Mouse (Mus musculus) heart, embryonic 16.5 days (tissue): Measurements from ENCODE around the gene Lmcd1. TPM values are rescaled to one million over a fixed set of nuclear protein-coding genes. Genes with fewer than 3 reads are reported as not detected.
"Not testable (repeated sequence)": the region's sequence is repeated elsewhere in the genome, so short reads cannot be mapped to it uniquely, and the experiment has no call there.

Source experiments
- ATAC-seq: fragments of 200-750 bp; cut with Nextera tagmentation; replicated peaks from 2 replicates; pipeline ENCODE4 v1.8.0; 2017; ENCODE audit warnings: moderate number of reproducible peaks; ENCODE audit not compliant: insufficient read depth, low FRiP score; ENCODE audit errors: extremely low read depth
- H3K27ac ChIP-seq: fragments of 300-500 bp; sonication (generic); 2 replicates; pipeline ENCODE4 v1.5.1; 2014; ENCODE audit warnings: mild to moderate bottlenecking, low read length, control low read depth, moderate library complexity
- H3K27me3 ChIP-seq: fragments of 300-500 bp; sonication (generic); 2 replicates; pipeline ENCODE4 v1.6.1; 2014; ENCODE audit warnings: low read length, mixed read lengths; ENCODE audit not compliant: control insufficient read depth, insufficient read depth
- H3K36me3 ChIP-seq: fragments of 300-500 bp; sonication (generic); 2 replicates; pipeline ENCODE4 v1.6.1; 2014; ENCODE audit not compliant: control insufficient read depth, insufficient read depth
- H3K4me1 ChIP-seq: fragments of 300-500 bp; sonication (generic); 2 replicates; pipeline ENCODE4 v1.6.1; 2014; ENCODE audit warnings: low read length, mixed read lengths; ENCODE audit not compliant: control insufficient read depth, insufficient read depth
- H3K4me2 ChIP-seq: fragments of 300-500 bp; sonication (generic); 2 replicates; pipeline ENCODE4 v1.6.1; 2014; ENCODE audit warnings: low read depth, mild to moderate bottlenecking, control low read depth, low read length
- H3K4me3 ChIP-seq: fragments of 300-500 bp; sonication (generic); 2 replicates; pipeline ENCODE4 v1.5.1; 2014; ENCODE audit warnings: mild to moderate bottlenecking, control low read depth, low read length
- H3K9ac ChIP-seq: fragments of 300-500 bp; sonication (generic); 2 replicates; pipeline ENCODE4 v1.6.1; 2014; ENCODE audit warnings: low read length, control low read depth
- H3K9me3 ChIP-seq: fragments of 300-500 bp; sonication (generic); replicated peaks from 2 replicates; pipeline ENCODE4 v1.6.1; 2016; ENCODE audit warnings: low read length; ENCODE audit not compliant: control insufficient read depth
- WGBS: fragments of 180-500 bp; shearing (Covaris S2); extraction: QIAGEN DNeasy Blood & Tissue Kit; methylation state at CpG from one replicate; pipeline ENCODE4 v1.1.7; 2014; 5-methylcytosine and 5-hydroxymethylcytosine counted together
- polyA plus RNA-seq: library from polyadenylated mRNA; unstranded; fragments of >200 nt; fragmentation: Nextera tagmentation; extraction: Ambion mirVana; gene quantifications from 2 replicates; pipeline ENCODE4 v1.2.1, GENCODE M21; 2015

Lmcd1 gene
- 58.0 and 60.2 TPM in 2 replicates for polyA plus RNA-seq

GRCm38 (mm10) chr6:112273501-112274205 lies at the start of gene Lmcd1:
Lmcd1 (plus strand) TSS chr6:112273758.
- ATAC-seq: peak; percentile 97
- no peaks in the 10 kb centered on the region for H3K27me3 ChIP-seq
- peak within 1 kb of the TSS; percentile 98 for H3K27ac ChIP-seq
- H3K4me3 ChIP-seq: peak within 1 kb of the TSS; percentile 64
- no peaks in the 10 kb centered on the region for H3K9me3 ChIP-seq
- peaks cover 28% of the 10 kb centered on the region for H3K4me1 ChIP-seq
- peak within 1 kb of the TSS; percentile 78 for H3K9ac ChIP-seq
- no peaks in the 10 kb centered on the region for H3K36me3 ChIP-seq
- peak within 1 kb of the TSS; percentile 85 for H3K4me2 ChIP-seq
- WGBS: 1% methylated on average over 21 of the region's 21 CpGs

DNA sequence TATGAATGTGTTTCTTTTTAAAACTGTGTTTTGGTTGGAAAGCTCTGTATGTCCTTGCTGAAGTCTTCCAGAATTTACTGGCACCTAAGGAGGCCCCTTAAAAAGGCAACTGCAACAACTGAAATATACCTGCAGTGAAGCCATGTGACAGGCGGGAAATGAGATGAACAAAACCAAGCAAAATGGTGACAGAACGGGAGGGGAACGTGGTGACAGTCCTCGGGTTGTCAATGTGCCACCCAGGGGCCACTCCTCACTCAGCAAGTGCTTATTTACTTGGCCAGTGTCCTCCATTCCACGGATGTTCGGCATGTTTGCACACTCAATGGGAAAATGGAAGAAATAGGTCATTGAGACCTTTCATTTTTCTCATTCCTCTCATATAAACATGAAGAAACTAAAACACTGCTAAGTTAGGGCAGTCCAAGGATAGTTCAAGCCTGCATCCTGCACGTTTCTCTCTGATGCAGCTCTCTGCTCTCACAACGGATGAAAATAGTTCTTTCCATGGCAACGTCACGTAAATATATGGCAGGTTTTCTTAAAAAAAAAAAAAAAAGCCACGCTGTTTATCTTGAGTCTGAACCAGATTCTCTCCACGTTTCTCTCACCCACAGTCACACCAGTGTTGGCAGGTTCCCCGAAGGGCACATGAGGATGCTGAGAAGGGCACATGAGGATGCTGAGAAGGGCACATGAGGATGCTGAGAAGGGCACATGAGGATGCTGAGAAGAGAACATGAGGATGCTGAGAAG lies 49.5 kb upstream of the Lmcd1 start:
- ATAC-seq: no peak

GRCm38 (mm10) chr6:112236775-112237174 lies 36.8 kb upstream of the Lmcd1 start:
- no peak for ATAC-seq

More for the DNA sequence above, 49.5 kb upstream of the Lmcd1 start:
- no peaks in the 10 kb centered on the region for H3K27me3 ChIP-seq
- H3K4me3 ChIP-seq: no peak overlapping the region
- no peak overlapping the region for H3K4me2 ChIP-seq
- H3K9ac ChIP-seq: no peak overlapping the region
- no peaks in the 10 kb centered on the region for H3K36me3 ChIP-seq
- WGBS: 64% methylated on average over 13 of the region's 13 CpGs
- H3K27ac ChIP-seq: no peak overlapping the region
- H3K9me3 ChIP-seq: no peaks in the 10 kb centered on the region
- H3K4me1 ChIP-seq: no peaks in the 10 kb centered on the region

DNA sequence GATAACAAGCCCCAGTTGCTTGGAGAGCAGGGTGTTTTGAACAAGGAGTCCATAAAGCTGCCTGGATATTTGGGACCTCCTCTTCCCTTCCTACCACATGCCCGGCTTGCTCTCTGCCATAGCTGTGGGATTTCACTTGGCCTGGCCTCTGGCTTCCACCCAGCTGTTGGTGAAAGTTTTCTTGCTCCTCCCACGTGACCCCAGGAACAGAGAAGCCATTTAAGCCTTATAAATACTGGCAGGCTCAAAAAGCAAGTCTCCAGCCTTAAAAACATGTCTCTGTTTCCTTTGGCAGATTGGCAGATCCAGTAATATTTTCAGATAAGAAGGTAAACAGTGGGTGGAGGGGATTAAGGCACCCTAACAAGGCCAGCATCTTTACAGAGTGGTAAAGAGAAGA lies 31.3 kb upstream of the Lmcd1 start:
- WGBS: 72% methylated on average over 2 of the region's 2 CpGs
- Histone ChIP-seq H3K9ac (no peak overlapping the region), H3K9me3 (no peaks in the 10 kb centered on the region), H3K4me2 (no peak overlapping the region), H3K27me3 (no peaks in the 10 kb centered on the region), H3K27ac (no peak overlapping the region), H3K36me3 (no peaks in the 10 kb centered on the region), H3K4me3 (no peak overlapping the region), H3K4me1 (peaks cover 15% of the 10 kb centered on the region)
- ATAC-seq: no peak

More at GRCm38 (mm10) chr6:112236775-112237174, 36.8 kb upstream of the Lmcd1 start:
- Histone ChIP-seq H3K4me1 (no peaks in the 10 kb centered on the region), H3K27me3 (no peaks in the 10 kb centered on the region), H3K4me3 (no peak overlapping the region), H3K9ac (no peak overlapping the region), H3K9me3 (peaks cover 3% of the 10 kb centered on the region; the same call in 1 of the 2 replicates), H3K27ac (no peak overlapping the region), H3K36me3 (no peaks in the 10 kb centered on the region), H3K4me2 (no peak overlapping the region)
- WGBS: 91% methylated on average over 1 of the region's 1 CpGs

DNA sequence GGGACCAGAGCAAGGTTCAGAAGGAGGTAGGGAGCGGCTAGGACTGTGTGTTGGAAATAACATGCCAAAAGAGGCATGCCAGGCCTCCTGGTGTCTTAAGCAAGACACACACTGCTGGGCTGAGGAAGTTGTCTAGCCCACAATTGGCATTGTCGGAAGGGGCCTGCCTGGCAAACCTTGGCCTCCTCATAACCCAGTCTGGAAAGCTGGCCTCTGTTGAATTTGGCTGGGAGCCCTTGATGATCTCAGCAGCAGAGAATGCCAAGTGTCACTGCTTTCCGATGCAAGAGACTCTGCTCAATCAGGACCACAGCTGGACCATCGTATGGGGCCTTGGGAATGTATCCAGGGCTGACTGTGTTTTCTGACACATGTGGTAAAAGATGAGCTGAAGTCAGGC lies 27.9 kb upstream of the Lmcd1 start:
- 16% methylated on average over 4 of the region's 4 CpGs for WGBS
- H3K4me3 ChIP-seq: no peak overlapping the region

GRCm38 (mm10) chr6:112246636-112247035 lies 26.9 kb upstream of the Lmcd1 start:
- Histone ChIP-seq H3K4me1 (peaks cover 15% of the 10 kb centered on the region), H3K9ac (no peak overlapping the region), H3K4me2 (no peak overlapping the region), H3K27ac (no peak overlapping the region), H3K36me3 (no peaks in the 10 kb centered on the region), H3K27me3 (no peaks in the 10 kb centered on the region), H3K9me3 (no peaks in the 10 kb centered on the region), H3K4me3 (no peak overlapping the region)
- 65% methylated on average over 1 of the region's 1 CpGs for WGBS
- no peak for ATAC-seq

More for the DNA sequence above, 27.9 kb upstream of the Lmcd1 start:
- no peaks in the 10 kb centered on the region for H3K27me3 ChIP-seq
- peak overlapping the region; percentile 75 for H3K27ac ChIP-seq
- peak overlapping the region; percentile 23; the same call in 1 of the 2 replicates for H3K9ac ChIP-seq
- no peaks in the 10 kb centered on the region for H3K36me3 ChIP-seq
- no peaks in the 10 kb centered on the region for H3K9me3 ChIP-seq
- H3K4me2 ChIP-seq: no peak overlapping the region
- peaks cover 15% of the 10 kb centered on the region for H3K4me1 ChIP-seq
- ATAC-seq: peak; percentile 91

- H3K4me3 ChIP-seq, H3K9me3 ChIP-seq, H3K9ac ChIP-seq, ATAC-seq, H3K36me3 ChIP-seq, H3K4me2 ChIP-seq, H3K27me3 ChIP-seq, H3K27ac ChIP-seq: not testable (repeated sequence)
- WGBS: 94% methylated on average over 2 of the region's 3 CpGs
- H3K4me1 ChIP-seq: peaks cover 15% of the 10 kb centered on the region
These were observed 19.6 kb upstream of the Lmcd1 start for GRCm38 (mm10) chr6:112253943-112254342.

GRCm38 (mm10) chr6:112254967-112255366 lies 18.6 kb upstream of the Lmcd1 start:
- H3K4me1 ChIP-seq: peaks cover 15% of the 10 kb centered on the region
- no peak for ATAC-seq
- H3K9ac ChIP-seq: no peak overlapping the region
- no peaks in the 10 kb centered on the region for H3K27me3 ChIP-seq
- 77% methylated on average over 2 of the region's 2 CpGs for WGBS
- no peak overlapping the region for H3K4me2 ChIP-seq
- no peak overlapping the region for H3K27ac ChIP-seq
- H3K9me3 ChIP-seq: no peaks in the 10 kb centered on the region
- no peaks in the 10 kb centered on the region for H3K36me3 ChIP-seq
- no peak overlapping the region for H3K4me3 ChIP-seq
